Mouse (Mus musculus) thymus, adult 2 months (tissue): Measurements from ENCODE around the gene Gm17651.

Experiments used
- CTCF ChIP-seq: fragments of 200-500 bp; IDR thresholded peaks from 2 replicates; pipeline ENCODE4 v1.5.1; 2012; ENCODE audit warnings: mild to moderate bottlenecking, control low read depth, low read length, moderate library complexity, borderline replicate concordance; ENCODE audit not compliant: control insufficient read depth, poor library complexity, insufficient read depth; ENCODE audit errors: extremely low read depth
- POLR2A ChIP-seq: fragments of 200-500 bp; IDR thresholded peaks from 2 replicates; pipeline ENCODE4 v1.6.1; 2012; ENCODE audit warnings: mild to moderate bottlenecking, low read length, control low read depth, moderate library complexity; ENCODE audit not compliant: control insufficient read depth, poor library complexity, insufficient read depth; ENCODE audit errors: extremely low read depth

DNA sequence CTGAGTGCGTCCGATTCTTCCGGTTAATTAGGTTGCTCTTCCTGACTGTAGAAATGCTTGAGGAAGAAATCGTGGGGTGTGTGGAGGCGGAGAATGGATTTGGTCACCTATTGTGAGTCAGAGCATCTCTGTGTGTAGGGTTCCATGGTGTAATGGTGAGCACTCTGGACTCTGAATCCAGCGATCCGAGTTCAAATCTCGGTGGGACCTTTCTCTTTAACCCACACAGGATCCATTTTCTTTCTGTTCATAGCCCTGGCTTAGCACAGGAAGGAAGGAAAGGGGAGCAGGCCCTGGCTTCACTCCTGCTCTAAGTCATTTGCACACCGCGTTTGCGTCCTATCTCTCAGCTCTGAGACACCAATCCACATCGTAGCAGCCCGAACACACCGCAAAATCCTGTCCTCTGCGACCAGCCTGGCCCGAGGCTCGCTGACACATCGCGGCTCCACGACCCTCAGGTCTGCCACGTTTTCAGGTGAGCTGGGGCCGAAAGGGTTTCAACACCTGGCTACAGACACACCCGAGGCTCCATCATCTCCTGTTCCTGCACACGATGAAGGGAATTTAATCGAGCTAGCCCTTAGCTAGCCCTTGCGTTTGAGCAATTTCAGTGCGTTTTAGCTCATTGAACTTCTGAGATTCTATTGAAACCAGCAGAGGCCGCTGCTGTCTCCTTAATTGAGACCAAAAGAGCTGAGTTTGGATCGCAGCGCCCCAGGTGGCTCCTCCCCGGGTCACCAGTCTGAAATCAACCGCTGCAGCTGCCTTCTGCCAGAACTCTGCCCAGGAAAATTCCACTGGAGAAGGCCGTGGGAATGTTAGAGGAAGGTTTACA, 7.0 kb upstream of the Gm17651 start:
- TF ChIP-seq CTCF = no peak; the same call in 1 of the 2 replicates
- no peak for TF ChIP-seq POLR2A
